Mouse (Mus musculus) layer of hippocampus, postnatal 36 days (tissue): Measurements from ENCODE around the gene Ifitm2. TPM values are rescaled to one million over a fixed set of nuclear protein-coding genes. Genes with fewer than 3 reads are reported as not detected.
A peak's percentile ranks its signal among the peaks of the same experiment; 100 is the strongest.

Experiments
- DNase-seq, 2 experiments: peaks; one replicate each; pipeline ENCODE4 v3.0.0; 2022
- total RNA-seq, 2 experiments: library from RNA; stranded (reverse); gene quantifications; 2 replicates each; pipeline ENCODE4 v1.2.3; 2021

Gene Ifitm2
- total RNA-seq, 2 experiments from 2014 or later = 8.4 to 14.1 TPM

GRCm38 (mm10) chr7:140942341-140942740 is 13.4 kb downstream of the Ifitm2 start:
- DNase-seq = no peak

GRCm38 (mm10) chr7:140941222-140942051 is 14.3 kb downstream of the Ifitm2 start, which contains the start of gene Pgghg:
Gene Pgghg (plus strand): TSS chr7:140941391.
- peak; percentile 48 to 55 for DNase-seq

- DNase-seq = no peak
Observed at GRCm38 (mm10) chr7:140939669-140940171, 16.1 kb downstream of the Ifitm2 start.

GRCm38 (mm10) chr7:140938896-140939295 is 16.9 kb downstream of the Ifitm2 start:
- DNase-seq = no peak

- DNase-seq = no peak
Observed at GRCm38 (mm10) chr7:140938436-140938835, 17.4 kb downstream of the Ifitm2 start.

- DNase-seq = no peak
Observed at GRCm38 (mm10) chr7:140927181-140927580, 28.6 kb downstream of the Ifitm2 start.

- DNase-seq = no peak
Observed at GRCm38 (mm10) chr7:140923070-140923775, 32.6 kb downstream of the Ifitm2 start.

- peak; percentile 29 to 35 for DNase-seq
Observed at GRCm38 (mm10) chr7:140922398-140923069, 33.3 kb downstream of the Ifitm2 start.

- no peak for DNase-seq
Observed at GRCm38 (mm10) chr7:140921225-140921975, 34.4 kb downstream of the Ifitm2 start.

- no peak for DNase-seq
Observed at GRCm38 (mm10) chr7:140920418-140921029, 35.3 kb downstream of the Ifitm2 start, which contains the start of gene Nlrp6. Gene Nlrp6 (plus strand): TSS chr7:140920902.

- no peak for DNase-seq
Observed at GRCm38 (mm10) chr7:140919911-140920310, 35.9 kb downstream of the Ifitm2 start.

- DNase-seq = no peak
Observed at GRCm38 (mm10) chr7:140914031-140914690, 41.6 kb downstream of the Ifitm2 start.

GRCm38 (mm10) chr7:140912846-140913482 is 42.8 kb downstream of the Ifitm2 start:
- no peak for DNase-seq

- DNase-seq = no peak
Observed at GRCm38 (mm10) chr7:140912293-140912692, 43.5 kb downstream of the Ifitm2 start.

GRCm38 (mm10) chr7:140908634-140909107 is 47.1 kb downstream of the Ifitm2 start:
- peak; percentile 57 to 71 for DNase-seq

- no peak for DNase-seq
Observed at GRCm38 (mm10) chr7:140908181-140908580, 47.6 kb downstream of the Ifitm2 start.

GRCm38 (mm10) chr7:140907697-140908096 is 48.1 kb downstream of the Ifitm2 start:
- DNase-seq = no peak

GRCm38 (mm10) chr7:140907131-140907530 is 48.7 kb downstream of the Ifitm2 start:
- no peak for DNase-seq

GRCm38 (mm10) chr7:140905642-140906081 is 50.1 kb downstream of the Ifitm2 start:
- no peak for DNase-seq
